Mouse (Mus musculus): ENCODE measurements around the gene Acrv1. TPM values are rescaled to one million over a fixed set of nuclear protein-coding genes. Genes with fewer than 3 reads are reported as not detected.
"Not testable (repeated sequence)": the region's sequence is repeated elsewhere in the genome, so short reads cannot be mapped to it uniquely, and the experiment has no call there.

Acrv1 gene
- not detected in 2 replicates for polyA plus RNA-seq (2015; fragmentation: Nextera tagmentation; extraction: Ambion mirVana)

- ATAC-seq (ENCODE audit: insufficient number of reproducible peaks, low FRiP score, low TSS enrichment, low read depth), result no peak
- Histone ChIP-seq H3K4me2 (replicated peaks) (no peak within 1 kb of the TSS), H3K36me3 (no peaks in the 10 kb centered on the region), H3K9ac (no peak within 1 kb of the TSS), H3K4me1 (no peaks in the 10 kb centered on the region), H3K27me3 (no peaks in the 10 kb centered on the region), H3K9me3 (replicated peaks) (no peaks in the 10 kb centered on the region), H3K4me3 (replicated peaks) (no peak within 1 kb of the TSS), H3K27ac (replicated peaks) (no peak within 1 kb of the TSS)
- 67% methylated on average over 1 of the region's 1 CpGs for WGBS
Observed at GRCm38 (mm10) chr9:36692920-36693319, at the start of gene Acrv1. Gene Acrv1, plus strand, starts transcription at chr9:36693220.

- H3K4me1 ChIP-seq; H3K27ac ChIP-seq (replicated peaks); ATAC-seq (ENCODE audit: insufficient number of reproducible peaks, low FRiP score, low TSS enrichment, low read depth); H3K36me3 ChIP-seq; H3K9ac ChIP-seq; H3K4me3 ChIP-seq (replicated peaks); H3K27me3 ChIP-seq; H3K4me2 ChIP-seq (replicated peaks); H3K9me3 ChIP-seq (replicated peaks): not testable (repeated sequence)
- 64% methylated on average over 3 of the region's 3 CpGs for WGBS
Observed at GRCm38 (mm10) chr9:36643276-36643675, 49.7 kb upstream of the Acrv1 start, which contains the start of gene A630095E13Rik. Gene A630095E13Rik, minus strand, starts transcription at chr9:36643376.

- H3K4me3 ChIP-seq (replicated peaks), result no peak overlapping the region
- no peaks in the 10 kb centered on the region for H3K36me3 ChIP-seq
- H3K9me3 ChIP-seq (replicated peaks), result no peaks in the 10 kb centered on the region
- no peaks in the 10 kb centered on the region for H3K27me3 ChIP-seq
- H3K4me2 ChIP-seq (replicated peaks), result no peak overlapping the region
- 60% methylated on average over 2 of the region's 2 CpGs for WGBS
- H3K4me1 ChIP-seq, result no peaks in the 10 kb centered on the region
- no peak overlapping the region for H3K27ac ChIP-seq (replicated peaks)
- peak; percentile 43; the same call in 1 of the 2 replicates for ATAC-seq (ENCODE audit: insufficient number of reproducible peaks, low FRiP score, low TSS enrichment, low read depth)
- no peak overlapping the region for H3K9ac ChIP-seq
Observed at GRCm38 (mm10) chr9:36681424-36681823, 11.6 kb upstream of the Acrv1 start.

GRCm38 (mm10) chr9:36687329-36687728 lies 5.7 kb upstream of the Acrv1 start:
- no peak overlapping the region for H3K4me2 ChIP-seq (replicated peaks)

GRCm38 (mm10) chr9:36694276-36694675 lies 1.3 kb downstream of the Acrv1 start:
- no peak overlapping the region for H3K4me3 ChIP-seq (replicated peaks)
- 95% methylated on average over 10 of the region's 10 CpGs for WGBS
- H3K4me2 ChIP-seq (replicated peaks), result no peak overlapping the region
- no peaks in the 10 kb centered on the region for H3K4me1 ChIP-seq
- no peak overlapping the region for H3K9ac ChIP-seq
- no peaks in the 10 kb centered on the region for H3K9me3 ChIP-seq (replicated peaks)
- ATAC-seq (ENCODE audit: insufficient number of reproducible peaks, low FRiP score, low TSS enrichment, low read depth), result no peak
- no peaks in the 10 kb centered on the region for H3K36me3 ChIP-seq
- H3K27me3 ChIP-seq, result no peaks in the 10 kb centered on the region
- no peak overlapping the region for H3K27ac ChIP-seq (replicated peaks)

More at GRCm38 (mm10) chr9:36687329-36687728, 5.7 kb upstream of the Acrv1 start:
- no peak overlapping the region for H3K9ac ChIP-seq
- no peaks in the 10 kb centered on the region for H3K9me3 ChIP-seq (replicated peaks)
- H3K27ac ChIP-seq (replicated peaks), result no peak overlapping the region
- H3K4me1 ChIP-seq, result no peaks in the 10 kb centered on the region
- no peak overlapping the region for H3K4me3 ChIP-seq (replicated peaks)
- no peaks in the 10 kb centered on the region for H3K27me3 ChIP-seq
- no peak for ATAC-seq (ENCODE audit: insufficient number of reproducible peaks, low FRiP score, low TSS enrichment, low read depth)
- H3K36me3 ChIP-seq, result no peaks in the 10 kb centered on the region

GRCm38 (mm10) chr9:36705923-36706322 lies 12.9 kb downstream of the Acrv1 start:
- H3K27me3 ChIP-seq, result no peaks in the 10 kb centered on the region
- no peak overlapping the region for H3K9ac ChIP-seq
- H3K4me1 ChIP-seq, result no peaks in the 10 kb centered on the region
- no peaks in the 10 kb centered on the region for H3K9me3 ChIP-seq (replicated peaks)
- 82% methylated on average over 3 of the region's 3 CpGs for WGBS
- peaks cover 2% of the 10 kb centered on the region; the same call in 1 of the 2 replicates for H3K36me3 ChIP-seq
- H3K4me2 ChIP-seq (replicated peaks), result no peak overlapping the region
- H3K4me3 ChIP-seq (replicated peaks), result no peak overlapping the region
- ATAC-seq (ENCODE audit: insufficient number of reproducible peaks, low FRiP score, low TSS enrichment, low read depth), result no peak
- H3K27ac ChIP-seq (replicated peaks), result no peak overlapping the region

GRCm38 (mm10) chr9:36707304-36707703 lies 14.3 kb downstream of the Acrv1 start:
- Histone ChIP-seq H3K27me3 (no peaks in the 10 kb centered on the region), H3K9ac (no peak overlapping the region), H3K4me1 (no peaks in the 10 kb centered on the region), H3K4me3 (replicated peaks) (no peak overlapping the region), H3K27ac (replicated peaks) (no peak overlapping the region), H3K36me3 (peaks cover 2% of the 10 kb centered on the region; the same call in 1 of the 2 replicates), H3K9me3 (replicated peaks) (no peaks in the 10 kb centered on the region), H3K4me2 (replicated peaks) (no peak overlapping the region)
- WGBS, result 86% methylated on average over 6 of the region's 6 CpGs
- ATAC-seq (ENCODE audit: insufficient number of reproducible peaks, low FRiP score, low TSS enrichment, low read depth), result no peak

- H3K36me3 ChIP-seq, result peaks cover 15% of the 10 kb centered on the region
- H3K27me3 ChIP-seq, result no peaks in the 10 kb centered on the region
- H3K27ac ChIP-seq (replicated peaks), result no peak overlapping the region
- no peaks in the 10 kb centered on the region for H3K9me3 ChIP-seq (replicated peaks)
- H3K9ac ChIP-seq, result no peak overlapping the region
- H3K4me2 ChIP-seq (replicated peaks), result no peak overlapping the region
- H3K4me3 ChIP-seq (replicated peaks), result no peak overlapping the region
- WGBS, result 72% methylated on average over 3 of the region's 3 CpGs
- ATAC-seq (ENCODE audit: insufficient number of reproducible peaks, low FRiP score, low TSS enrichment, low read depth), result no peak
- no peaks in the 10 kb centered on the region for H3K4me1 ChIP-seq
Observed at GRCm38 (mm10) chr9:36716624-36717023, 23.6 kb downstream of the Acrv1 start.

GRCm38 (mm10) chr9:36726131-36727033 lies 33.4 kb downstream of the Acrv1 start:
- H3K36me3 ChIP-seq, result peaks cover 20% of the 10 kb centered on the region
- ATAC-seq (ENCODE audit: insufficient number of reproducible peaks, low FRiP score, low TSS enrichment, low read depth), result peak; percentile 92
- H3K27ac ChIP-seq (replicated peaks), result peak overlapping the region; percentile 93
- peak overlapping the region; percentile 54 for H3K9ac ChIP-seq
- peak overlapping the region; percentile 97 for H3K4me2 ChIP-seq (replicated peaks)
- no peaks in the 10 kb centered on the region for H3K9me3 ChIP-seq (replicated peaks)
- peaks cover 15% of the 10 kb centered on the region for H3K4me1 ChIP-seq
- H3K4me3 ChIP-seq (replicated peaks), result peak overlapping the region; percentile 74
- no peaks in the 10 kb centered on the region for H3K27me3 ChIP-seq
- WGBS, result under 1% methylated on average over 53 of the region's 53 CpGs

GRCm38 (mm10) chr9:36727034-36727755 lies 34.2 kb downstream of the Acrv1 start, which contains the start of gene Chek1:
Gene Chek1, minus strand, starts transcription at chr9:36727065.
- 5% methylated on average over 12 of the region's 12 CpGs for WGBS
- Histone ChIP-seq H3K27me3 (no peaks in the 10 kb centered on the region), H3K27ac (replicated peaks) (peak within 1 kb of the TSS; percentile 93), H3K4me2 (replicated peaks) (peak within 1 kb of the TSS; percentile 97), H3K36me3 (peaks cover 17% of the 10 kb centered on the region), H3K4me3 (replicated peaks) (peak within 1 kb of the TSS; percentile 74), H3K9ac (peak within 1 kb of the TSS; percentile 54), H3K9me3 (replicated peaks) (no peaks in the 10 kb centered on the region), H3K4me1 (peaks cover 15% of the 10 kb centered on the region)
- ATAC-seq (ENCODE audit: insufficient number of reproducible peaks, low FRiP score, low TSS enrichment, low read depth), result no peak
